Mouse (Mus musculus): ENCODE measurements around the gene Knstrn.
A peak's percentile ranks its signal among the peaks of the same experiment; 100 is the strongest.

The Knstrn gene

GRCm38 (mm10) chr2:118861454-118862339 is 47.9 kb downstream of the Knstrn start, which contains the start of gene Ivd:
TSS of gene Ivd (plus strand) at chr2:118861954.
- DNase-seq (ENCODE audit: low spot score in 2 of 2): peak; percentile 86 to 92

- no peak for DNase-seq (ENCODE audit: low spot score in 2 of 2)
These were observed 48.5 kb downstream of the Knstrn start for GRCm38 (mm10) chr2:118862340-118862675.

GRCm38 (mm10) chr2:118870601-118871000 is 56.8 kb downstream of the Knstrn start:
- DNase-seq (ENCODE audit: low spot score in 2 of 2): no peak

GRCm38 (mm10) chr2:118871032-118871431 is 57.2 kb downstream of the Knstrn start:
- DNase-seq (ENCODE audit: low spot score in 2 of 2): no peak

GRCm38 (mm10) chr2:118873018-118873417 is 59.2 kb downstream of the Knstrn start:
- DNase-seq (ENCODE audit: low spot score in 2 of 2): no peak

- DNase-seq (ENCODE audit: low spot score in 2 of 2): no peak
These were observed 60.2 kb downstream of the Knstrn start for GRCm38 (mm10) chr2:118873890-118874430.

GRCm38 (mm10) chr2:118875316-118875715 is 61.5 kb downstream of the Knstrn start:
- no peak for DNase-seq (ENCODE audit: low spot score in 2 of 2)

- no peak for DNase-seq (ENCODE audit: low spot score in 2 of 2)
These were observed 62.6 kb downstream of the Knstrn start for GRCm38 (mm10) chr2:118876453-118876852.

GRCm38 (mm10) chr2:118881019-118881418 is 67.2 kb downstream of the Knstrn start:
- no peak for DNase-seq (ENCODE audit: low spot score in 2 of 2)

- DNase-seq (ENCODE audit: low spot score in 2 of 2): no peak
These were observed 68.2 kb downstream of the Knstrn start for GRCm38 (mm10) chr2:118881956-118882355.

GRCm38 (mm10) chr2:118882840-118883679 is 69.3 kb downstream of the Knstrn start:
- DNase-seq (ENCODE audit: low spot score in 2 of 2): peak; percentile 87 to 88

- no peak for DNase-seq (ENCODE audit: low spot score in 2 of 2)
These were observed 73.6 kb downstream of the Knstrn start for GRCm38 (mm10) chr2:118887440-118887839.

GRCm38 (mm10) chr2:118887845-118888548 is 74.2 kb downstream of the Knstrn start:
- no peak for DNase-seq (ENCODE audit: low spot score in 2 of 2)

GRCm38 (mm10) chr2:118891173-118891572 is 77.4 kb downstream of the Knstrn start:
- DNase-seq (ENCODE audit: low spot score in 2 of 2): no peak

- DNase-seq (ENCODE audit: low spot score in 2 of 2): peak; percentile 23
These were observed 82.4 kb downstream of the Knstrn start for GRCm38 (mm10) chr2:118895990-118896913.

- no peak for DNase-seq (ENCODE audit: low spot score in 2 of 2)
These were observed 83.1 kb downstream of the Knstrn start for GRCm38 (mm10) chr2:118896914-118897291.

- DNase-seq (ENCODE audit: low spot score in 2 of 2): no peak
These were observed 83.6 kb downstream of the Knstrn start for GRCm38 (mm10) chr2:118897392-118897791.

GRCm38 (mm10) chr2:118897808-118898207 is 84.0 kb downstream of the Knstrn start:
- DNase-seq (ENCODE audit: low spot score in 2 of 2): no peak

- DNase-seq (ENCODE audit: low spot score in 2 of 2): no peak
These were observed 85.0 kb downstream of the Knstrn start for GRCm38 (mm10) chr2:118898771-118899170.

GRCm38 (mm10) chr2:118899306-118899705 is 85.5 kb downstream of the Knstrn start:
- no peak for DNase-seq (ENCODE audit: low spot score in 2 of 2)

Measured in urinary bladder, postnatal 36 days (tissue).